Mouse (Mus musculus) bone marrow macrophage, adult 2 months (primary cell): ENCODE measurements around the gene Hecw1. TPM values are rescaled to one million over a fixed set of nuclear protein-coding genes. Genes with fewer than 3 reads are reported as not detected.

Experiments
- H3K27ac ChIP-seq: 2 replicates; pipeline ENCODE4 v1.5.1; 2012; ENCODE audit warnings: low read depth, low read length; ENCODE audit not compliant: insufficient read depth
- H3K4me1 ChIP-seq: 2 replicates; pipeline ENCODE4 v1.6.1; 2012; ENCODE audit warnings: low read length; ENCODE audit not compliant: control insufficient read depth, insufficient read depth
- H3K4me3 ChIP-seq: 2 replicates; pipeline ENCODE4 v1.5.1; 2012; ENCODE audit warnings: mild to moderate bottlenecking, low read length, moderate library complexity; ENCODE audit not compliant: insufficient read depth
- CTCF ChIP-seq: IDR thresholded peaks from 2 replicates; pipeline ENCODE4 v1.5.1; 2012; ENCODE audit warnings: low read depth, mild to moderate bottlenecking, low read length, moderate library complexity
- POLR2A ChIP-seq: IDR thresholded peaks from 2 replicates; pipeline ENCODE4 v1.6.1; 2012; ENCODE audit warnings: mild to moderate bottlenecking, low read depth, low read length, borderline replicate concordance
- polyA plus RNA-seq: library from polyadenylated mRNA; stranded (reverse); fragments of >200 nt; gene quantifications from 2 replicates; pipeline ENCODE4 v1.2.4, GENCODE M21; 2012; ENCODE audit not compliant: missing spikeins, insufficient read depth, insufficient read length

Hecw1 gene
- not detected in 2 replicates for polyA plus RNA-seq

- no peak for TF ChIP-seq POLR2A
- no peak for TF ChIP-seq CTCF
- Histone ChIP-seq H3K27ac (no peak within 1 kb of the TSS), H3K4me3 (no peak within 1 kb of the TSS), H3K4me1 (no peaks in the 10 kb centered on the region)
These were observed at the start of gene Hecw1 for GRCm38 (mm10) chr13:14522906-14523269. Hecw1 (minus strand) TSS chr13:14523228.

DNA sequence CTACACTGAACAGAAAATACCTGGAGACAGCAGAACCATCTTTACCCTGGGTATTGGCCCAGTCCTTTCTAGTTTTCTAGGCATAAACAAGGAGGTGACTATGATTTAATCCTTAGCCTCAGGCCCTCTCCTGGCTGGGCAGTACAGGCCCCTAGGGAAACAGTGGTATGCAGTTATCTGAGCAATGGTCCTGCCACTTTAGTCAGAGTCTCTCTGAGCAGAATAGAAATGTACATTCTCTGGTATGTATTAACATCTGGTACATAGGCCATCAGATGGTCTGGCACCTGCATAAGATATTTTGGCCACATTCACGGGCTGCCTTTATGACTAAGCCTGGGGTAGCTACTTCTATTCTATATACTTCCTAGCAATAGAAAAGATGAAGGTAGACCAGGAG, 38.3 kb upstream of the Hecw1 start:
- no peaks in the 10 kb centered on the region for H3K4me1 ChIP-seq
- no peak overlapping the region for H3K27ac ChIP-seq
- no peak for TF ChIP-seq POLR2A
- no peak for TF ChIP-seq CTCF
- no peak overlapping the region for H3K4me3 ChIP-seq

GRCm38 (mm10) chr13:14552628-14553027, 29.6 kb upstream of the Hecw1 start:
- Histone ChIP-seq H3K4me3 (no peak overlapping the region), H3K4me1 (no peaks in the 10 kb centered on the region), H3K27ac (no peak overlapping the region)
- TF ChIP-seq CTCF (no peak), POLR2A (no peak)

DNA sequence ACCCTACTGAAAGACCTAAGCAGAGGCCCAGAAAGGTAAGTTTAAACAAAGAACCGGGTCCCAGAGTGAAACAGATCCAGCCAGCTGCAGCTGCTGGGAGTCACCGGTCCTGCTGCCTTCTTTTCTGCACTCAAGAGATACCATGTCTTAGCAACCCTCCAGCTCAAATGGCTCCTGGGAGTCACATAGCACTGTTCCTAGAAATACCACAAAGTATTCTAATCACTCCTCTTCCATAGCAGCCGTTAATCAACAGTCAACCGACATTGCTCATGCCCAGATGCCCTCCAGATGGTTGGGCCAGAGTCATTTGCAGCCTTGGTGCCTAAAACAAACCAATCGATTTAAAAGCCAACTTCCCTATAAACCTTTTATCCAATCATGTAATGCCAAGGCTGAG, 19.8 kb upstream of the Hecw1 start:
- no peak overlapping the region for H3K27ac ChIP-seq
- no peaks in the 10 kb centered on the region for H3K4me1 ChIP-seq
- TF ChIP-seq CTCF (no peak), POLR2A (no peak)
- H3K4me3 ChIP-seq, result no peak overlapping the region

GRCm38 (mm10) chr13:14522128-14522905, 711 bp downstream of the Hecw1 start:
- no peak overlapping the region for H3K27ac ChIP-seq
- TF ChIP-seq POLR2A, result no peak
- no peak for TF ChIP-seq CTCF
- no peak overlapping the region for H3K4me3 ChIP-seq
- H3K4me1 ChIP-seq, result no peaks in the 10 kb centered on the region

DNA sequence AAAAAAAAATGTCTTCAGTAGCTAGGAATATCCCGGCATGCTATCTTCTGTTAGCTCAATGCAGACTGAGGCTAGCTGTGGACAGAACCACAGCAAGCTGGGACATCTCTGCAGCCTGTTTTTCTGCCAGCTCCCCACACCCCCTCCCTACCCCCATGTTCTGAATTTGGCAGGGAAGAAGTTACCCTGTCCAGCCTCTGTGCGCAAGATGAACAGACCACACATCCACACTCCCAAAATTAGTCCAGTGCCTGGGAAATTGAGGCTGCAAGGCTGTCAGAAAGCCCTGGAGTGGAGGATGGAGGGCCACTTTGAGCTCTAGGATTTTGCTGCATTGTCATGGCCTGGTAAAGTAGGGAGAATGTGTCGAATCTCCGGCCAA, 1.3 kb downstream of the Hecw1 start:
- H3K4me3 ChIP-seq, result no peak overlapping the region
- H3K27ac ChIP-seq, result no peak overlapping the region
- no peaks in the 10 kb centered on the region for H3K4me1 ChIP-seq
- TF ChIP-seq CTCF, result no peak
- TF ChIP-seq POLR2A, result no peak

- H3K4me1 ChIP-seq, result no peaks in the 10 kb centered on the region
- no peak overlapping the region for H3K27ac ChIP-seq
- no peak overlapping the region for H3K4me3 ChIP-seq
- TF ChIP-seq CTCF (no peak), POLR2A (no peak)
These were observed 3.4 kb downstream of the Hecw1 start for GRCm38 (mm10) chr13:14519605-14520004.

DNA sequence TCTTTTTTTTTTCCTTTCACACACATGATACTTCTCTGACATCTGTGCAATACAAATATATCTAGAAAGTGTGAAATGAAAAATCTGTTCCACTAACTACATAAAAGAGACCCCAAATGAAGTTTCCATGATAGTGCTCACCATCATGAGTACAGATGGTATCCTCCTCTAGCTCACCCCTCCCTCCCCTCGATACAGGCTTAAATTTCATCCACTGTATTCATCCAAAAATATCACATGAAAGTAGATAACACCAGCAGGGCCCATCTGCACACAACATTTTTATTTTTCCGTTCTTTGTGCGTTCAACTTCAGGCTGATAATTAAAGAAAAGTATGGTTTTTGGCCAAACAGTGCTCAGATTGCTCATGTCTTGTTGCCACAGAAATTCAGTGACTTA, 5.5 kb downstream of the Hecw1 start:
- Histone ChIP-seq H3K4me1 (no peaks in the 10 kb centered on the region), H3K27ac (no peak overlapping the region), H3K4me3 (no peak overlapping the region)
- no peak for TF ChIP-seq CTCF
- no peak for TF ChIP-seq POLR2A

DNA sequence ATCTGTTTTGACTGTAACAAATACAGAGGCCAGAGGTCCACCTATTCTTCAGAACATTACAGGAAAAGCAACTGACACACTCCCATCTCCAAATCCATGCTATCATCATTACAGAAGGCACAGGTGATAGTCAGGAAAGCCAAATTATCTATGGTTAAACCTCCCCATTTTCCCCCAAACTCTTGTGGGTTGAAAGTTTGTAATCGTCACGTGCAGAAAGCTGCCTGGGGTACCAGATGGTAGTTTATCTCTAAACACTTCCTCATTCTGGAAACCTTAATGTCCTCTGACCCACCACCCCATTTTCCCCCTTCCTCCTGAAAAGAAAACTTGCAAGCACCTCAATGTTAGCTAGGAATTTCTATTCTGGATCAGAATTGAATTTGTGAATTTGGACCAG, 7.9 kb downstream of the Hecw1 start:
- H3K27ac ChIP-seq, result no peak overlapping the region
- no peaks in the 10 kb centered on the region for H3K4me1 ChIP-seq
- no peak overlapping the region for H3K4me3 ChIP-seq
- TF ChIP-seq CTCF (no peak), POLR2A (no peak)

GRCm38 (mm10) chr13:14513934-14514333, 9.1 kb downstream of the Hecw1 start:
- no peaks in the 10 kb centered on the region for H3K4me1 ChIP-seq
- H3K27ac ChIP-seq, result no peak overlapping the region
- TF ChIP-seq POLR2A, result no peak
- no peak for TF ChIP-seq CTCF
- no peak overlapping the region for H3K4me3 ChIP-seq

GRCm38 (mm10) chr13:14506765-14507164, 16.3 kb downstream of the Hecw1 start:
- Histone ChIP-seq H3K4me1 (no peaks in the 10 kb centered on the region), H3K27ac (no peak overlapping the region), H3K4me3 (no peak overlapping the region)
- TF ChIP-seq POLR2A, result no peak
- TF ChIP-seq CTCF, result no peak
